Mouse (Mus musculus): ENCODE data around the gene Dap.

Gene Dap

GRCm38 (mm10) chr15:31304302-31304701 is 80.2 kb downstream of the Dap start:
- DNase-seq (ENCODE audit: low spot score), result no peak

GRCm38 (mm10) chr15:31305181-31305580 is 81.1 kb downstream of the Dap start:
- DNase-seq (ENCODE audit: low spot score), result no peak

DNA sequence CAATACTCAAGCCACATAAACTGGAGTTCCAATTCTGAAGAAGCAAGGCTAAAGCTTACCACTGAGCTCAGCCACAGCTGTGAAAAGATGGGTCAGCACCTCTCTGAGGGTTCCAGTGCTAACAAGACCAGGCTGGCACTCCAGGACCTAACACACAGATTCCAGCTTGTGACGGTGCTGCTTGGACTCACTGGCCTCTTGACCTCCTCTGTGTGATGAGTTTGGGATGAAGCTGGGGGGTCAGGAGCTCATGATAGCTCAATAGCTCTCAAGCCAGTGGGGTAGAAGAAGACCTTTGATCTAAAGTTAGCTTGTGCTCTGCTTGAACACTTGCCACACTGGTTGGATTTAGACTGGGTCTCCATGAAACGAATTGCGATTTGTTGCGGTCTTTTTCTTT is 82.6 kb downstream of the Dap start:
- no peak for DNase-seq (ENCODE audit: low spot score)

DNA sequence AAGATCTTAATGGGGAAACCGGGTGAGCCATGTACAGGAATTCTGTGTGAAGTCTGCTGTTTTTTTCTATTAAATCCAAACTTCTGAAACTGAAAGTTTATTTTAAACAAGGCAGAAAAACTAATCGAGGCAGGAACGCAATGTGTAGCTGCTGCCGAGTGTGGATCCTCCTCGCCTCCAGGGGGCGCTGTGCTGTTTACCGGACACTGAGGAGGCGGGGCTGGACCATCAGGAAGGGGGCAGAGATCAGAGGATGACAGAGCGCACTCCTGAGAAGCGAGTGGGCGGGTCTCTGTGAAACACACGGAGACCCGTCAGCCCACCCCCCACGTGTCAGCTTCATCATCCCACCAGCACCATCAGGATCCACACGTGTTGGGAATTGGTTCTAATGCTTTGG is 85.4 kb downstream of the Dap start:
- DNase-seq (ENCODE audit: low spot score), result no peak

DNA sequence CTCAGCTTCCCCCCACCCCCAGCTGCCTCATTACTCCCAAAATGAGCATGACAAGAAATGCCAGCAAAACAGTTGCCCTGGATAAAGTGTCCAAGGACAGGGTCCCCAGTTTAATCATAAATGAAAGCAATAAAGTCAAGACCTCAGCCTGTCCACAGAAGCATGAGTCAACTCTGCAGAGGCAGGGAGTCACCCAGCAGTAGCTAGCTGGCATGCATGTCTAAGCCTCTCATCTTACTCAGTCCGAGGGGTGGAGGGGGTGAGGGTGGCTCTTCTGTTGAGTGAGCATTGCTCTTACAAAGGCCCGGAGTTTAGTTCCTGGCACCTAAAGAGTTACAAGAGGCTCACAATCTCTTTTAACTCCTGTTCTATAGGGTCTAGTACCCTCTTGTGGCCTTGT is 87.9 kb downstream of the Dap start:
- no peak for DNase-seq (ENCODE audit: low spot score)

- DNase-seq (ENCODE audit: low spot score), result peak; percentile 79
Observed at GRCm38 (mm10) chr15:31315630-31316231, 91.6 kb downstream of the Dap start.

DNA sequence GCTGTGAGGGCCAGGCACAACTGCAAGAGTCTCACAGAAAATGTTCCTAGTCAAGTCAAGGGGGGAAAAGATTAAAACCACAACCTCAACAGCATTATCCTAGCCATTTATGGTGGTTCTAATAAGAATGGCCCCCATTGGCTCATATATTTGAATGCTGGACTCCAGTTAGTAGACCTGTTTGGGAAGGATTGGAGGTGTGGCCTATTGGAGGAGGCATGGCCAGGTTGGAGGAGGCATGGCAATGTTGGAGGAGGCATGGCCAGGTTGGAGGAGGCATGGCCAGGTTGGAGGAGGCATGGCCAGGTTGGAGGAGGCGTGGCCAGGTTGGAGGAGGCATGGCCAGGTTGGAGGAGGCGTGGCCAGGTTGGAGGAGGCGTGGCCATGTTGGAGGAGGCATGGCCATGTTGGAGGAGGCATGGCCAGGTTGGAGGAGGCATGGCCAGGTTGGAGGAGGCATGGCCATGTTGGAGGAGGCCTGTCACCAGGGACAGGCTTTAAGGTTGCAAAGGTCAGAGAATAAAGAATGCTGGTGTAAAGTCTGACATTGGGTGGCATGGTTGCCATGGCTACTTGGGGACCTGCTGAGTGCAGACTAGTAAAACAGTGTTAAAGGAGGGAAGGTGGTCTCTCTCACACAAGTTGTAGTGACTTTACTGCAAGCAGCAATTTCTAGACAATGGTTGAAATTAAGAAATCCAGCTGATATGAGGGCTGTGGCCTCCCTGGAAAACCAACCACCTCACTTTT is 93.1 kb downstream of the Dap start:
- DNase-seq (ENCODE audit: low spot score), result no peak

DNA sequence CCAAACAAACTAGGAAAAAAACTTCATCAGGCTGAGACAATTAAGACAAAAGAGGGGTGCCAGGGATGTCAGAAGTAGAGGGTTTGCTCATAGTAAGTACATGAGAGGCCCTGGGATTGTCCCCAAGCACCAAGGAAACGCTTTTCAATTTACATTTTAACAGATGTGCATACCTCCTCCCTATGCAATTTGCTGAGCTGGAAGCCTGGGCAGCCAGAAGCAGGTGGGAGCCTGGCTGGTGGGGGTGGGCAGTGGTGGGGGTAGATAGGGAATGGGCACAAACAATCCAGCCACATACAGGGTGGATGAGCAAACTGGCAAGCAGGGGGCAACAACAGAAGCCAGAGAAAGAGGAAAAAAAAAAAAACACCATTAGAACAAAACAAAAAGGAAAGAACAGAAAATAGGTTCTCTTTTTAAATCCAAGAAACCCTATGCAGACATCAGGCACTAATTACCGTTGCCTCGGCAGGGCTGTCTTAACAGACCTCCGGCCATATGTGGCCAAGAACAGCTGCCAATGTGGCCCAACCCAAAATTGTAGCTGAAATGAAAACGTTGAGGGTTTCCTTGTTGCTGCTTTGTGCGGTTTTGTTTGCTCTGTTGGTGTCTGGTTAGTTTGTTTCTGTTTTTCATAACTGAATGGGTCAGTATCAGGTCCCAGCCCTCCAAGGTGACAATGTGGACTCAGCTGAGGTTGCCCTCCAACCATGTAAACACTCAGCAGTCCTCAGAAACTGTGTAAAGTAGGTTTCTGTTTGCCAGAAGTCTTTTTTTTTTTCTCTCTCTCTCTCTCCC is 94.2 kb downstream of the Dap start:
- no peak for DNase-seq (ENCODE audit: low spot score)

DNA sequence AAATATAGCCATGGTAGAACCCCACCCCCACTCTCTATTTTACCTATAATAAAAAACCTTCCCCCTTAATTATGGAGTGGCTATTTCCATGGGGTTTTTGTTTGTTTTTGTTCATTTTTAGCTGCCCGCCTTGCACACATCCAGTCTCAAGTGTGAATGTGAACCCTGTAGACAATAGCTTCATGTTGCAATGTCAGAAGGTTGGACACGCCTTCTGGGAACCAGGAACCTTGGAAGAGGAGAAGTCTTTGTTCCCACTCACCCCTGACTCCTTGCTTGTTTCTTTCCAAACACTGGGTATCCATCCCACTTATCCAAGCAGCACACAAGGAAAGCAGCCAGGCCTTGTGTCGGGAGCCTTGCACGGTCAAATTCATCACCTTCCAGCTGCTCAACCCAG is 94.9 kb downstream of the Dap start:
- DNase-seq (ENCODE audit: low spot score), result no peak

- no peak for DNase-seq (ENCODE audit: low spot score)
Observed at GRCm38 (mm10) chr15:31320598-31321377, 96.7 kb downstream of the Dap start.

- DNase-seq (ENCODE audit: low spot score), result no peak
Observed at GRCm38 (mm10) chr15:31323684-31324083, 99.6 kb downstream of the Dap start.

Measured in urinary bladder, postnatal 25 days (tissue).